Mouse (Mus musculus) activated CD4-positive, CD25-positive, alpha-beta regulatory T cell, adult 9 weeks (primary cell): ENCODE results near the gene Gm6358. TPM values are rescaled to one million over a fixed set of nuclear protein-coding genes. Genes with fewer than 3 reads are reported as not detected.

Source experiments
- polyA plus RNA-seq: library from polyadenylated mRNA; unstranded; fragments of 100-300 nt; shearing (Covaris generic); gene quantifications from one replicate; pipeline ENCODE4 v1.2.1, GENCODE M21; 2017

The Gm6358 gene
- polyA plus RNA-seq: not detected

GRCm38 (mm10) chr16:89140551-89140950 lies at the start of gene Gm6358:
Gene Gm6358 (plus strand): TSS chr16:89140851.

DNA sequence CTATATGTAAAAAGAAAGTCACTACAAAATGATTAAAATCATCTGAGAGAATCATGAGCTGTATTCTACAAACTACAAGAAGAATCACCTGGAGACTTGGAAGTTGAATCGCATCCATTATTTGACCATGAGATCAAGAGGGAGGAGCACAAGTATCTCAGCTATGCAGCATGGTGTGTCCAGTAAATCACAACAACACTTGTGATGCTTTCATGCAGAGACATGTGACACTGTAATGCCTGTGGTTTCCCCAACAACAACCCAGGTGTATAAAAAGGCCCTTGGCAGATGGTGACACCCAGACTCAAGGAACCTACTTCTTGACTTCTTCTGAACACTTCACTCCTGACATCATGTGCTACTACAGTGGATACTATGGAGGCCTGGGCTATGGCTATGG lies 10.1 kb downstream of the Gm6358 start, which contains the start of gene Gm10061:
Gene Gm10061 (plus strand): TSS at position 301 of the 400 bp plus-strand sequence.

GRCm38 (mm10) chr16:89157652-89158051 lies 17.0 kb downstream of the Gm6358 start, which contains the start of gene Gm9789:
Gene Gm9789 (plus strand): TSS chr16:89157952.

DNA sequence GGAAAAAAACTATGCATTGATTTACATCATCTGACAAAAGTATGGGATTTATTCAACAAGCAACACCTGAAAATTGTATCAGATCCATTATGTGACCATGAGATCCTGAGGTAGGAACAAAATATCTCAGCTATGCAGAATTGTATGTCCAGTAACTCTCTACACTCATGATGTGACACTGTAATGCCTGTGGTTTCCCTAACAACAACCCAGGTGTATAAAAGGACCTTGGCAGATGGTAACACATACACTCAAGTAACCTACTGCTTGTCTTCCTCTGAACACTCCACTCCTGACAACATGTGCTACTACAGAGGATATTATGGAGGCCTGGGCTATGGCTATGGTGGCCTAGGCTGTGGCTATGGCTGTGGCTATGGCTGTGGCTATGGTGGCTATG lies 28.5 kb downstream of the Gm6358 start, which contains the start of gene Gm7735:
Gene Gm7735 (plus strand): TSS at position 301 of the 400 bp plus-strand sequence.

DNA sequence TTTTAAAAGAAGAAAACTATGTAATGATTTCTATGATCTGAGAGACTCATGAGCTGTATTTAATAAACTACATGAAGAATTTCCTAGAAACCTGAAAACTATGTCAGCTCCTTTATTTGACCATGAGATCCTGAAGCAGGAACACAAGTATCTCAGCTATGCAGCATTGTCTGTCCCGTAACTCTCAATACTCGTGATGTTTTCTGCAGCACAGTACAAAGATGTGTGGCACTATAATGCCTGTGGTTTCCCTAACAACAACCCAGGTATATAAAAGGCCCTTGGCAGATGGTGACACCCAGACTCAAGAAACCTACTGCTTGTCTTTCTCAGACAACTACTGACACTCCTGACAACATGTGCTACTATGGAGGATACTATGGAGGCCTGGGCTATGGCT lies 33.8 kb downstream of the Gm6358 start, which contains the start of gene 1110057P08Rik:
Gene 1110057P08Rik (plus strand): TSS at position 301 of the 400 bp plus-strand sequence.

Other genes with a start within 250 kb of the Gm6358 start
- gene Krtap19-5, start 244.4 kb upstream of the Gm6358 start, polyA plus RNA-seq: not detected
- gene Krtap19-9b, start 208.6 kb upstream of the Gm6358 start, polyA plus RNA-seq: not detected
- not detected for gene Krtap16-3, start 178.0 kb upstream of the Gm6358 start, polyA plus RNA-seq
- not detected for gene Krtap22-2, start 130.1 kb upstream of the Gm6358 start, polyA plus RNA-seq
- gene Gm10229, start 125.6 kb upstream of the Gm6358 start, polyA plus RNA-seq: not detected
- not detected for gene Krtap6-1, start 109.2 kb upstream of the Gm6358 start, polyA plus RNA-seq
- not detected for gene Gm10228, start 99.4 kb upstream of the Gm6358 start, polyA plus RNA-seq
- not detected for gene Krtap6-5, start 93.0 kb upstream of the Gm6358 start, polyA plus RNA-seq
- not detected for gene 1110025L11Rik, start 76.8 kb upstream of the Gm6358 start, polyA plus RNA-seq
- gene Krtap6-3, start 56.8 kb upstream of the Gm6358 start, polyA plus RNA-seq: not detected
- gene Gm10061, start 10.2 kb downstream of the Gm6358 start, polyA plus RNA-seq: not detected
- not detected for gene Gm9789, start 17.1 kb downstream of the Gm6358 start, polyA plus RNA-seq
- not detected for gene Gm7735, start 28.6 kb downstream of the Gm6358 start, polyA plus RNA-seq
- gene 1110057P08Rik, start 33.9 kb downstream of the Gm6358 start, polyA plus RNA-seq: not detected
- not detected for gene Krtap20-2, start 65.0 kb downstream of the Gm6358 start, polyA plus RNA-seq